Mouse (Mus musculus) heart, postnatal 0 days (tissue): ENCODE data around the gene Stoml1. TPM values are rescaled to one million over a fixed set of nuclear protein-coding genes. Genes with fewer than 3 reads are reported as not detected.
A peak's percentile ranks its signal among the peaks of the same experiment; 100 is the strongest.

Experiments used
- ATAC-seq: fragments of 200-750 bp; cut with Nextera tagmentation; 2 replicates; pipeline ENCODE4 v1.8.0; 2017; ENCODE audit warnings: low read depth, moderate number of reproducible peaks, moderate library complexity; ENCODE audit not compliant: insufficient read depth
- DNase-seq: peaks from one replicate; pipeline ENCODE4 v3.0.0-alpha.2; 2016; ENCODE audit warnings: low spot score
- H3K27ac ChIP-seq: fragments of 300-500 bp; sonication (generic); 2 replicates; pipeline ENCODE4 v1.5.1; 2014; ENCODE audit warnings: low read depth, mild to moderate bottlenecking
- H3K27me3 ChIP-seq: fragments of 300-500 bp; sonication (generic); 2 replicates; pipeline ENCODE4 v1.6.1; 2014; ENCODE audit warnings: low read length, mixed read lengths; ENCODE audit not compliant: control insufficient read depth, insufficient read depth
- H3K36me3 ChIP-seq: fragments of 300-500 bp; sonication (generic); replicated peaks from 2 replicates; pipeline ENCODE4 v1.6.1; 2014; ENCODE audit warnings: low read length, mixed read lengths; ENCODE audit not compliant: control insufficient read depth, insufficient read depth
- H3K4me1 ChIP-seq: fragments of 300-500 bp; sonication (generic); 2 replicates; pipeline ENCODE4 v1.6.1; 2014; ENCODE audit warnings: antibody characterized with exemption; ENCODE audit not compliant: control insufficient read depth, insufficient read depth
- H3K4me2 ChIP-seq: fragments of 300-500 bp; sonication (generic); 2 replicates; pipeline ENCODE4 v1.6.1; 2014; ENCODE audit warnings: low read depth, mild to moderate bottlenecking, low read length, moderate library complexity
- H3K4me3 ChIP-seq: fragments of 300-500 bp; sonication (generic); 2 replicates; pipeline ENCODE4 v1.5.1; 2014; ENCODE audit warnings: low read depth, low read length
- H3K9ac ChIP-seq: fragments of 300-500 bp; sonication (generic); replicated peaks from 2 replicates; pipeline ENCODE4 v1.6.1; 2014; ENCODE audit warnings: low read depth, low read length, mixed read lengths
- H3K9me3 ChIP-seq: fragments of 300-500 bp; sonication (generic); replicated peaks from 2 replicates; pipeline ENCODE4 v1.6.1; 2016; ENCODE audit warnings: low read length; ENCODE audit not compliant: control insufficient read depth
- CTCF ChIP-seq: IDR thresholded peaks from 2 replicates; pipeline ENCODE4 v1.5.1; 2016; ENCODE audit warnings: antibody characterized with exemption, control low read depth, low read depth
- EP300 ChIP-seq: IDR thresholded peaks from 2 replicates; pipeline ENCODE4 v1.6.1; 2016; ENCODE audit warnings: antibody characterized with exemption, low read depth
- WGBS: fragments of 180-500 bp; shearing (Covaris S2); extraction: QIAGEN DNeasy Blood & Tissue Kit; methylation state at CpG from one replicate; pipeline ENCODE4 v1.1.7; 2014; 5-methylcytosine and 5-hydroxymethylcytosine counted together
- microRNA-seq: library from miRNA; unstranded; fragments of <30 nt; microRNA quantifications from one replicate; pipeline ENCODE4, GENCODE M21; 2016
- polyA plus RNA-seq: library from polyadenylated mRNA; unstranded; fragments of >200 nt; fragmentation: Nextera tagmentation; extraction: Ambion mirVana; gene quantifications from 2 replicates; pipeline ENCODE4 v1.2.1, GENCODE M21; 2015
- total RNA-seq: library from RNA; depleted of rRNA; stranded (reverse); fragments of >200 nt; gene quantifications from 2 replicates; pipeline ENCODE4 v1.2.3, GENCODE M21; 2014; ENCODE audit warnings: low replicate concordance; rRNA removed

Gene Stoml1
- total and polyA plus RNA-seq, 2 experiments from 2014 or later, result 16.4 to 21.7 TPM

DNA sequence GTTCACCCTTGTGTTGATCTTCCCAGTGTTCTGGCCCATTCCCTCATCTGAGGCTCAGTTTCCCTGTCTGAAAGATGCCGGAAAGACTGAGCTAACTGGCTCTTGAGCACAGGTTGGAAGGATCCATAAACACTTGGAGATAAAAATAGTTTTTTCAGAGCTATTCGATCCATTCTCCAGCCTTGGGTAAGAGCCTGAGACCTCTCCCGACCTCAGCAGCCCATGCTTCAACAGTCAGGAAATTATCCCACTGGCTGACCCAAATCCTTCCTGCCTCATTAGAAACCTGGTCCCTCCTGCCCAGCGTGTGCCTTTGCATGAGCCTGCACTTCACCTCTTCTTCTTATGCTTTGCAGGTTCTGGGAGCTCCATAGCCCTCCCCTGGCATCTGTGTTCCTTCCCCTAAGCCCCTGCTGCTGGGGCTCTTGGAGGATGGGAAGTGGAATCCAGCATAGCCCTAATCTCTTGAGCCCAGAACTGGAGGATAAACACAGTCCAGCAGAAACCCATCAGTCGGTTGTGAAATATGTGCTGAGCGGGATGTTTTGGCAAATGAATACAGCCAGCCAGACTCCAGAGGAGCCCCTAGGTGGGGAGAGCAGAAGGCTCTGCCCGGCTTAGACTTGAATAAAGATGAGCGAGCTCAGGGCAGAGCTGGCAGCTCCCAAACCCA, 50.8 kb downstream of the Stoml1 start:
- Histone ChIP-seq H3K4me1 (peaks cover 24% of the 10 kb centered on the region), H3K27me3 (no peaks in the 10 kb centered on the region), H3K36me3 (no peaks in the 10 kb centered on the region), H3K9ac (no peak overlapping the region), H3K27ac (peak overlapping the region; percentile 22; the same call in 1 of the 2 replicates), H3K4me3 (no peak overlapping the region), H3K4me2 (no peak overlapping the region), H3K9me3 (no peaks in the 10 kb centered on the region)
- WGBS, result 49% methylated on average over 8 of the region's 8 CpGs
- DNase-seq (no peak), ATAC-seq (no peak)
- TF ChIP-seq CTCF (no peak), EP300 (no peak)

GRCm38 (mm10) chr9:58305686-58306085, 52.7 kb downstream of the Stoml1 start:
- 0 out of 2 replicates have a peak overlapping the region, but pooled peaks have one; percentile 39 for H3K27ac ChIP-seq
- TF ChIP-seq CTCF (no peak), EP300 (no peak)
- H3K27me3 ChIP-seq, result no peaks in the 10 kb centered on the region
- no peak for ATAC-seq
- no peaks in the 10 kb centered on the region for H3K36me3 ChIP-seq
- H3K9ac ChIP-seq, result no peak overlapping the region
- H3K4me2 ChIP-seq, result no peak overlapping the region
- H3K4me3 ChIP-seq, result no peak overlapping the region
- peaks cover 31% of the 10 kb centered on the region for H3K4me1 ChIP-seq
- DNase-seq, result no peak
- 37% methylated on average over 6 of the region's 6 CpGs for WGBS
- H3K9me3 ChIP-seq, result no peaks in the 10 kb centered on the region

- 43% methylated on average over 6 of the region's 6 CpGs for WGBS
- Histone ChIP-seq H3K4me2 (peak overlapping the region; percentile 7; the same call in 1 of the 2 replicates), H3K9ac (no peak overlapping the region), H3K9me3 (no peaks in the 10 kb centered on the region), H3K27ac (0 out of 2 replicates have a peak overlapping the region, but pooled peaks have one; percentile 44), H3K4me3 (no peak overlapping the region), H3K36me3 (no peaks in the 10 kb centered on the region), H3K4me1 (peaks cover 46% of the 10 kb centered on the region), H3K27me3 (peaks cover 19% of the 10 kb centered on the region)
- TF ChIP-seq EP300, result no peak
- TF ChIP-seq CTCF, result no peak
- DNase-seq (no peak), ATAC-seq (peak; percentile 33)
Measured at GRCm38 (mm10) chr9:58308395-58308794, 55.4 kb downstream of the Stoml1 start.

- 59% methylated on average over 14 of the region's 14 CpGs for WGBS
- DNase-seq, result no peak
- H3K4me2 ChIP-seq, result peak overlapping the region; percentile 22
Measured at GRCm38 (mm10) chr9:58310043-58310660, 57.2 kb downstream of the Stoml1 start.

DNA sequence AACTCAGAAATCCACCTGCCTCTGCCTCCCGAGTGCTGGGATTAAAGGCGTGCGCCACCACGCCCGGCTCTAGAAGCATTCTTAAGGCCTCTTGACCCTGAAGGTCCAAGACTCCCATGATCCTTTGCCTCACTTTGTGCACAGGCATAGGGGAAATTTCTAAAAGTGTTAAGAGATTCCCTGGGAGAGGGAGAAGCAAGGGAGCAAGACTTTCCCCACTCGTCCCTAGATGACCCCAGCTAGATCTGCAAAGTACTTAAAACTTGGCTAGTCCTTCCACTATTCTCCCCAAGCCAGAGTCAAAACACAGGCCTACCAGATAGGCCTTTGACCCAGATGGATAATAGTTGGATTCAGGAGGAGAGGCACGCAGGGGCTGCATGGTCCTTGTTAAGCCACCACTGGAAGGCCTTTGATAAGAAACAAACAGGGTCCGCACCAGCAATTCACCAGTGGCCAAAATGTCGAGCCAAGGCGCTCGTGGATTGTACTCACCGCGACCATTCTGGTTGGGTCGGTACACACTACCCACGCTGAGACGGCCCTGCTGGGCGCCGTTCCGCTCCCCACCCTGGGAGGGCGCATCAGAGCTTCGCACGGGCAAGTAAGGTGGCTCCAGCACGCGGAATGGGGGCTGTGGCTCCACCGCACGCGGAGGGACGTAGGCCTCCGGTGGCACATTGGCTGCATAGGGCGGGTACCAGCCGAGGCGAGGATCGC, 58.4 kb downstream of the Stoml1 start:
- no peak for DNase-seq
- H3K9ac ChIP-seq, result peak overlapping the region; percentile 61
- H3K27ac ChIP-seq, result peak overlapping the region; percentile 77
- H3K36me3 ChIP-seq, result no peaks in the 10 kb centered on the region
- H3K27me3 ChIP-seq, result peaks cover 19% of the 10 kb centered on the region
- TF ChIP-seq CTCF (no peak), EP300 (no peak)
- no peak for ATAC-seq
- 64% methylated on average over 33 of the region's 33 CpGs for WGBS
- peaks cover 37% of the 10 kb centered on the region for H3K4me1 ChIP-seq
- peak overlapping the region; percentile 50 for H3K4me3 ChIP-seq
- no peaks in the 10 kb centered on the region for H3K9me3 ChIP-seq
- peak overlapping the region; percentile 65 for H3K4me2 ChIP-seq

More at GRCm38 (mm10) chr9:58310043-58310660, 57.2 kb downstream of the Stoml1 start:
- Histone ChIP-seq H3K4me1 (peaks cover 46% of the 10 kb centered on the region), H3K9ac (no peak overlapping the region), H3K27ac (0 out of 2 replicates have a peak overlapping the region, but pooled peaks have one; percentile 30), H3K27me3 (peaks cover 19% of the 10 kb centered on the region), H3K4me3 (no peak overlapping the region), H3K36me3 (no peaks in the 10 kb centered on the region), H3K9me3 (no peaks in the 10 kb centered on the region)
- no peak for TF ChIP-seq CTCF
- no peak for ATAC-seq

Small RNAs within 50 kb of the gene (microRNA-seq; reads per million reads assigned to microRNA genes)
- gene Mir6385, result not detected

Other genes starting within 250 kb of the Stoml1 start
- 1.1 and 2.3 TPM in 2 replicates for gene Cyp11a1, start 246.8 kb upstream of the Stoml1 start, total RNA-seq
- 0.90 and 1.3 TPM in 2 replicates for gene Cyp11a1, start 246.8 kb upstream of the Stoml1 start, polyA plus RNA-seq
- gene Stra6, start 189.4 kb upstream of the Stoml1 start, total RNA-seq, result not detected in 2 replicates
- gene Stra6, start 189.4 kb upstream of the Stoml1 start, polyA plus RNA-seq, result 0.05 and 0.11 TPM in 2 replicates
- not detected in 2 replicates for gene Ccdc33, start 134.3 kb upstream of the Stoml1 start, total RNA-seq
- gene Ccdc33, start 134.3 kb upstream of the Stoml1 start, polyA plus RNA-seq, result 0.25 TPM in 1 of 2 replicates, not detected in the other
- gene Islr, start 48.9 kb upstream of the Stoml1 start, total RNA-seq, result 21.1 and 39.9 TPM in 2 replicates
- gene Islr, start 48.9 kb upstream of the Stoml1 start, polyA plus RNA-seq, result 14.4 and 16.3 TPM in 2 replicates
- 0.69 and 0.89 TPM in 2 replicates for gene Islr2, start 48.8 kb upstream of the Stoml1 start, total RNA-seq
- 0.08 TPM in 1 of 2 replicates, not detected in the other for gene Islr2, start 48.8 kb upstream of the Stoml1 start, polyA plus RNA-seq
- 11.4 and 15.0 TPM in 2 replicates for gene Pml, start 3.4 kb upstream of the Stoml1 start, total RNA-seq
- gene Pml, start 3.4 kb upstream of the Stoml1 start, polyA plus RNA-seq, result 5.2 and 5.6 TPM in 2 replicates
- 44.1 and 61.7 TPM in 2 replicates for gene Loxl1, start 60.0 kb downstream of the Stoml1 start, total RNA-seq
- 39.2 and 40.7 TPM in 2 replicates for gene Loxl1, start 60.0 kb downstream of the Stoml1 start, polyA plus RNA-seq
- not detected in 2 replicates for gene Tbc1d21, start 117.3 kb downstream of the Stoml1 start, total RNA-seq
- not detected in 2 replicates for gene Tbc1d21, start 117.3 kb downstream of the Stoml1 start, polyA plus RNA-seq
- gene Insyn1, start 235.4 kb downstream of the Stoml1 start, total RNA-seq, result 9.6 and 13.6 TPM in 2 replicates
- 0.77 and 0.80 TPM in 2 replicates for gene Insyn1, start 235.4 kb downstream of the Stoml1 start, polyA plus RNA-seq